Mouse (Mus musculus) adrenal gland (tissue): ENCODE data around the gene Krt75.

ENCODE experiments used
- intact Hi-C: fragments of 180-260 bp; cut with DNase I; formaldehyde crosslinking; loops from one replicate; pipeline ENCODE4 v1.15.1; 2025
- long read RNA-seq, 2 experiments: library from polyadenylated mRNA; unstranded; transcript quantifications; one replicate each; pipeline ENCODE4 v2.0.0; 2020; ENCODE audit warnings: borderline replicate concordance in 1 of 2; ENCODE audit not compliant: insufficient replicate concordance in 1 of 2

Krt75 gene
- long read RNA-seq, experiment 1, result 0 reads
- long read RNA-seq, experiment 2, result 0 reads

- intact Hi-C loops, result no loop called here
Observed at GRCm38 (mm10) chr15:101573796-101574345, at the start of gene Krt75. Gene Krt75, minus strand, starts transcription at chr15:101573904.

GRCm38 (mm10) chr15:101599123-101599522, 25.4 kb upstream of the Krt75 start:
- intact Hi-C loops, result no loop called here

- intact Hi-C loops, result no loop called here
Observed at GRCm38 (mm10) chr15:101588216-101588615, 14.5 kb upstream of the Krt75 start.

- intact Hi-C loops, result no loop called here
Observed at GRCm38 (mm10) chr15:101584456-101584855, 10.8 kb upstream of the Krt75 start.

GRCm38 (mm10) chr15:101583211-101583965, 9.7 kb upstream of the Krt75 start:
- intact Hi-C loops, result no loop called here

GRCm38 (mm10) chr15:101581701-101582100, 8.0 kb upstream of the Krt75 start:
- intact Hi-C loops, result no loop called here

- intact Hi-C loops, result no loop called here
Observed at GRCm38 (mm10) chr15:101575506-101575905, 1.8 kb upstream of the Krt75 start.

GRCm38 (mm10) chr15:101567780-101568179, 5.9 kb downstream of the Krt75 start:
- intact Hi-C loops, result no loop called here

- intact Hi-C loops, result no loop called here
Observed at GRCm38 (mm10) chr15:101562850-101563249, 10.9 kb downstream of the Krt75 start, which contains the start of gene Krt90. Gene Krt90, minus strand, starts transcription at chr15:101562950.

- intact Hi-C loops, result no loop called here
Observed at GRCm38 (mm10) chr15:101558034-101558646, 15.6 kb downstream of the Krt75 start.

GRCm38 (mm10) chr15:101553169-101553568, 20.5 kb downstream of the Krt75 start:
- intact Hi-C loops, result no loop called here

GRCm38 (mm10) chr15:101552188-101552587, 21.5 kb downstream of the Krt75 start:
- intact Hi-C loops, result no loop called here

GRCm38 (mm10) chr15:101550567-101550966, 23.1 kb downstream of the Krt75 start, which contains the start of gene Krt82:
Gene Krt82, minus strand, starts transcription at chr15:101550667.
- intact Hi-C loops, result no loop called here

GRCm38 (mm10) chr15:101544478-101544877, 29.2 kb downstream of the Krt75 start:
- intact Hi-C loops, result no loop called here

GRCm38 (mm10) chr15:101542543-101542942, 31.2 kb downstream of the Krt75 start:
- intact Hi-C loops, result no loop called here

GRCm38 (mm10) chr15:101538580-101538900, 35.2 kb downstream of the Krt75 start:
- intact Hi-C loops, result no loop called here

GRCm38 (mm10) chr15:101537864-101538579, 35.7 kb downstream of the Krt75 start:
- intact Hi-C loops, result no loop called here

- intact Hi-C loops, result no loop called here
Observed at GRCm38 (mm10) chr15:101536054-101536850, 37.5 kb downstream of the Krt75 start.

- intact Hi-C loops, result no loop called here
Observed at GRCm38 (mm10) chr15:101532720-101533119, 41.0 kb downstream of the Krt75 start, which contains the start of gene Krt84. Gene Krt84, minus strand, starts transcription at chr15:101532820.

- intact Hi-C loops, result loop anchor here (5.0 kb wide), 3 partner anchors 250 to 540 kb away; no protein-coding TSS in a partner anchor
Observed at GRCm38 (mm10) chr15:101522556-101523232, 51.0 kb downstream of the Krt75 start.
